Mouse (Mus musculus) forebrain, embryonic 16.5 days (tissue): ENCODE results near the gene 1810046K07Rik. TPM values are rescaled to one million over a fixed set of nuclear protein-coding genes. Genes with fewer than 3 reads are reported as not detected.

ENCODE experiments used
- ATAC-seq: fragments of 200-750 bp; cut with Nextera tagmentation; 2 replicates; pipeline ENCODE4 v1.8.0; 2017; ENCODE audit warnings: mild to moderate bottlenecking, moderate library complexity
- H3K27ac ChIP-seq: fragments of 300-500 bp; sonication (generic); 2 replicates; pipeline ENCODE4 v1.5.1; 2014; ENCODE audit warnings: low read length, control low read depth
- H3K27me3 ChIP-seq: fragments of 300-500 bp; sonication (generic); replicated peaks from 2 replicates; pipeline ENCODE4 v1.6.1; 2014; ENCODE audit warnings: low read length; ENCODE audit not compliant: control insufficient read depth, insufficient read depth
- H3K36me3 ChIP-seq: fragments of 300-500 bp; sonication (generic); 2 replicates; pipeline ENCODE4 v1.6.1; 2014; ENCODE audit not compliant: control insufficient read depth, insufficient read depth
- H3K4me1 ChIP-seq: fragments of 300-500 bp; sonication (generic); replicated peaks from 2 replicates; pipeline ENCODE4 v1.6.1; 2014; ENCODE audit warnings: low read length; ENCODE audit not compliant: control insufficient read depth, insufficient read depth
- H3K4me2 ChIP-seq: fragments of 300-500 bp; sonication (generic); 2 replicates; pipeline ENCODE4 v1.6.1; 2014; ENCODE audit warnings: mild to moderate bottlenecking, low read length, control low read depth
- H3K4me3 ChIP-seq: fragments of 300-500 bp; sonication (generic); replicated peaks from 2 replicates; pipeline ENCODE4 v1.5.1; 2014; ENCODE audit warnings: mild to moderate bottlenecking, low read length, control low read depth
- H3K9ac ChIP-seq: fragments of 300-500 bp; sonication (generic); replicated peaks from 2 replicates; pipeline ENCODE4 v1.6.1; 2014; ENCODE audit warnings: low read depth, low read length, control low read depth
- H3K9me3 ChIP-seq: fragments of 300-500 bp; sonication (generic); 2 replicates; pipeline ENCODE4 v1.6.1; 2016; ENCODE audit warnings: low read length; ENCODE audit not compliant: control insufficient read depth
- WGBS: fragments of 180-500 bp; shearing (Covaris S2); extraction: QIAGEN DNeasy Blood & Tissue Kit; methylation state at CpG from one replicate; pipeline ENCODE4 v1.1.7; 2014; 5-methylcytosine and 5-hydroxymethylcytosine counted together
- polyA plus RNA-seq: library from polyadenylated mRNA; unstranded; fragments of >200 nt; fragmentation: Nextera tagmentation; extraction: Ambion mirVana; gene quantifications from 2 replicates; pipeline ENCODE4 v1.2.1, GENCODE M21; 2015

The 1810046K07Rik gene
- polyA plus RNA-seq, 1 experiment from 2014 or later = not detected

- no peak overlapping the region for H3K4me3 ChIP-seq
- no peak for ATAC-seq
- H3K27me3 ChIP-seq = no peaks in the 10 kb centered on the region
Observed at GRCm38 (mm10) chr9:51331449-51332238, 2.9 kb upstream of the 1810046K07Rik start.

GRCm38 (mm10) chr9:51327555-51327903 is 1.2 kb downstream of the 1810046K07Rik start:
- Histone ChIP-seq H3K9me3 (no peaks in the 10 kb centered on the region), H3K4me1 (no peaks in the 10 kb centered on the region), H3K4me3 (no peak overlapping the region), H3K36me3 (no peaks in the 10 kb centered on the region), H3K9ac (no peak overlapping the region), H3K27ac (no peak overlapping the region), H3K4me2 (no peak overlapping the region), H3K27me3 (no peaks in the 10 kb centered on the region)
- WGBS = 89% methylated on average over 5 of the region's 5 CpGs
- ATAC-seq = no peak

More at GRCm38 (mm10) chr9:51331449-51332238, 2.9 kb upstream of the 1810046K07Rik start:
- Histone ChIP-seq H3K27ac (no peak overlapping the region), H3K4me1 (0 out of 2 replicates have a peak, but pooled peaks cover 4% of the 10 kb centered on the region), H3K9ac (no peak overlapping the region), H3K9me3 (no peaks in the 10 kb centered on the region), H3K4me2 (no peak overlapping the region), H3K36me3 (no peaks in the 10 kb centered on the region)
- 92% methylated on average over 13 of the region's 13 CpGs for WGBS

- no peak overlapping the region for H3K4me2 ChIP-seq
- 84% methylated on average over 11 of the region's 11 CpGs for WGBS
Observed at GRCm38 (mm10) chr9:51326619-51327554, 1.8 kb downstream of the 1810046K07Rik start.

GRCm38 (mm10) chr9:51324406-51325065 is 4.2 kb downstream of the 1810046K07Rik start:
- Histone ChIP-seq H3K27me3 (no peaks in the 10 kb centered on the region), H3K9ac (no peak overlapping the region), H3K36me3 (no peaks in the 10 kb centered on the region), H3K27ac (no peak overlapping the region), H3K4me1 (no peaks in the 10 kb centered on the region), H3K9me3 (no peaks in the 10 kb centered on the region), H3K4me3 (no peak overlapping the region), H3K4me2 (no peak overlapping the region)
- no peak for ATAC-seq
- WGBS = 89% methylated on average over 7 of the region's 7 CpGs

More at GRCm38 (mm10) chr9:51326619-51327554, 1.8 kb downstream of the 1810046K07Rik start:
- Histone ChIP-seq H3K27me3 (no peaks in the 10 kb centered on the region), H3K36me3 (no peaks in the 10 kb centered on the region), H3K9me3 (no peaks in the 10 kb centered on the region), H3K27ac (no peak overlapping the region), H3K4me3 (no peak overlapping the region), H3K9ac (no peak overlapping the region), H3K4me1 (no peaks in the 10 kb centered on the region)
- no peak for ATAC-seq

GRCm38 (mm10) chr9:51320096-51320495 is 8.6 kb downstream of the 1810046K07Rik start:
- 84% methylated on average over 1 of the region's 1 CpGs for WGBS

GRCm38 (mm10) chr9:51318246-51318645 is 10.5 kb downstream of the 1810046K07Rik start:
- Histone ChIP-seq H3K9ac (no peak overlapping the region), H3K27ac (no peak overlapping the region), H3K9me3 (no peaks in the 10 kb centered on the region), H3K27me3 (no peaks in the 10 kb centered on the region), H3K4me1 (peaks cover 5% of the 10 kb centered on the region), H3K36me3 (no peaks in the 10 kb centered on the region), H3K4me2 (no peak overlapping the region), H3K4me3 (no peak overlapping the region)
- 94% methylated on average over 4 of the region's 4 CpGs for WGBS
- no peak for ATAC-seq

More at GRCm38 (mm10) chr9:51320096-51320495, 8.6 kb downstream of the 1810046K07Rik start:
- H3K4me2 ChIP-seq = no peak overlapping the region
- no peaks in the 10 kb centered on the region for H3K9me3 ChIP-seq
- no peaks in the 10 kb centered on the region for H3K36me3 ChIP-seq
- H3K27ac ChIP-seq = no peak overlapping the region
- no peak overlapping the region for H3K4me3 ChIP-seq
- no peak overlapping the region for H3K9ac ChIP-seq
- no peak for ATAC-seq
- no peaks in the 10 kb centered on the region for H3K4me1 ChIP-seq
- H3K27me3 ChIP-seq = no peaks in the 10 kb centered on the region

DNA sequence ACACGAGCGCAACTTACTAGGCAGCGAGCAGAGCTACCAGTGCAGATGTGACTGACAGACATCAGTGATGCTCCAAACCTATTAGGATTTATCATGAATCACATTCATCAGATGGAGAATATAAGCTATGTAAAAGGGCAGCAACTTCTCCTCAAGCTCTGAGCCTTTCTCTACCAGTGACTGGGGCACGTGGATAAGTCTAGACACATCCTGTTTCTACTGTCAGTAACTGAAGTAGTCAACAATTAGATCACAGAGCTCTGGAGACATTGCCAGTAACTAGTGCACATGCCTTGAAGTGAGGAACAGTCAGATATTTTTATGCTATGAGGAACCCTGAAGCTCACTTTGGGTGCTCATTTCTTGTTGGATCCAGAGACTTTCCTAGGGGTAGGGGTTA is 11.4 kb downstream of the 1810046K07Rik start:
- H3K36me3 ChIP-seq = no peaks in the 10 kb centered on the region
- 93% methylated on average over 4 of the region's 4 CpGs for WGBS
- H3K9ac ChIP-seq = no peak overlapping the region
- no peak for ATAC-seq
- H3K4me3 ChIP-seq = no peak overlapping the region
- no peaks in the 10 kb centered on the region for H3K27me3 ChIP-seq
- no peak overlapping the region for H3K4me2 ChIP-seq
- no peaks in the 10 kb centered on the region for H3K9me3 ChIP-seq
- peaks cover 8% of the 10 kb centered on the region for H3K4me1 ChIP-seq
- no peak overlapping the region for H3K27ac ChIP-seq

DNA sequence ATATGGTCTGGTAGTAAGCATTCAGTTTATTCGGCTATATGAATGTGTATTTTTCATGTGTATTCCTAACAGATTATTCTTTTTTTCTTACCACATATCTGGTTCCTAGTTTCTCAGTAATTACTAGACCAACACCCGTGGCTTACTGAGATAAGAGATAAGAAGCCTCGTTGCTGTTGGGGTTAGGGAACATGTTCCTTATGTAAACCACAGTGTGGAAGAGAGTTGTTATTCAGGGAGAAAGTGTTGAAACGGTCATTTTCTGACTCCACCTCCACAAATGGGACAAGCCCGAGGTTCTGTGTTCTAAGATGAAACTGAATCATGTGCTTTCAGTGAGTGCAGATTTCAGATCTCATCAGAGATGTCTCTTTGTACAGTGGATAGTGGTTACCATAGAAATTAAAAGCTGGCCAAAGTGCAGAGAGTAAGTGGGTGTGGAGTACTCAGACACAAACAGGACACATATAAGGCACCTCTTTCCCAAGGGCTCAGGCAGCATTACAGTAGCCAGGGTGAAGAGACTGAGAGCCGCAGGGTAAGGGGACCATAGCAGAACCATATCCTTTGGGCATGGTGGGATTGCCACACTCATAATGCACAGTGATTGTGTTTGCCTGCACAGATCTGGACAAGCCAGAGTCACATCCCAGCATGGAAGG is 13.2 kb downstream of the 1810046K07Rik start:
- H3K4me3 ChIP-seq = no peak overlapping the region
- H3K27ac ChIP-seq = no peak overlapping the region
- no peaks in the 10 kb centered on the region for H3K27me3 ChIP-seq
- H3K9ac ChIP-seq = no peak overlapping the region
- H3K36me3 ChIP-seq = no peaks in the 10 kb centered on the region
- H3K4me1 ChIP-seq = peaks cover 8% of the 10 kb centered on the region
- H3K4me2 ChIP-seq = no peak overlapping the region
- H3K9me3 ChIP-seq = no peaks in the 10 kb centered on the region
- no peak for ATAC-seq
- 85% methylated on average over 6 of the region's 6 CpGs for WGBS
